Mouse (Mus musculus): ENCODE measurements at regions not wholly inside any gene's neighbourhood (a gene's known extent, or its start where the extent isn't known, plus 50 kb on each side); places are given as distances from the start of the nearest gene placed in this dataset.

GRCm38 (mm10) chr2:8975635-8976034, 905.4 kb upstream of the 4930412O13Rik start:
- TF ChIP-seq POLR2A (IDR thresholded peaks at IDR 0.05; ENCODE audit: control insufficient read depth in 1 of 2, insufficient read depth in 1 of 2, low read depth in 1 of 2, low read length in 2 of 2, poor library complexity in 1 of 2) = no peak
- TF ChIP-seq NELFE (IDR thresholded peaks at IDR 0.05; ENCODE audit: low read depth, low read length) = no peak
- no peak for TF ChIP-seq HCFC1 (IDR thresholded peaks at IDR 0.05; ENCODE audit: low read depth, low read length)
- no peak for TF ChIP-seq POLR2AphosphoS5 (IDR thresholded peaks at IDR 0.05; ENCODE audit: borderline replicate concordance, low read depth, low read length)
- no peak for TF ChIP-seq SIN3A (IDR thresholded peaks at IDR 0.05; ENCODE audit: low read length)
- TF ChIP-seq CTCF (IDR thresholded peaks at IDR 0.05 in 2 of 3, conservative IDR thresholded peaks at IDR 0.05 in 1 of 3; ENCODE audit: control insufficient read depth in 1 of 3, insufficient read depth in 1 of 3, low read depth in 2 of 3, low read length in 3 of 3, poor library complexity in 1 of 3, severe bottlenecking in 1 of 3) = no peak
- no peak for TF ChIP-seq MYC (IDR thresholded peaks at IDR 0.05; ENCODE audit: low read depth, low read length)
- TF ChIP-seq TAL1 (IDR thresholded peaks at IDR 0.05; ENCODE audit: low read length) = no peak
